Mouse (Mus musculus): ENCODE measurements at regions not wholly inside any gene's neighbourhood (a gene's known extent, or its start where the extent isn't known, plus 50 kb on each side); places are given as distances from the start of the nearest gene placed in this dataset.
A peak's percentile ranks its signal among the peaks of the same experiment; 100 is the strongest.

DNA sequence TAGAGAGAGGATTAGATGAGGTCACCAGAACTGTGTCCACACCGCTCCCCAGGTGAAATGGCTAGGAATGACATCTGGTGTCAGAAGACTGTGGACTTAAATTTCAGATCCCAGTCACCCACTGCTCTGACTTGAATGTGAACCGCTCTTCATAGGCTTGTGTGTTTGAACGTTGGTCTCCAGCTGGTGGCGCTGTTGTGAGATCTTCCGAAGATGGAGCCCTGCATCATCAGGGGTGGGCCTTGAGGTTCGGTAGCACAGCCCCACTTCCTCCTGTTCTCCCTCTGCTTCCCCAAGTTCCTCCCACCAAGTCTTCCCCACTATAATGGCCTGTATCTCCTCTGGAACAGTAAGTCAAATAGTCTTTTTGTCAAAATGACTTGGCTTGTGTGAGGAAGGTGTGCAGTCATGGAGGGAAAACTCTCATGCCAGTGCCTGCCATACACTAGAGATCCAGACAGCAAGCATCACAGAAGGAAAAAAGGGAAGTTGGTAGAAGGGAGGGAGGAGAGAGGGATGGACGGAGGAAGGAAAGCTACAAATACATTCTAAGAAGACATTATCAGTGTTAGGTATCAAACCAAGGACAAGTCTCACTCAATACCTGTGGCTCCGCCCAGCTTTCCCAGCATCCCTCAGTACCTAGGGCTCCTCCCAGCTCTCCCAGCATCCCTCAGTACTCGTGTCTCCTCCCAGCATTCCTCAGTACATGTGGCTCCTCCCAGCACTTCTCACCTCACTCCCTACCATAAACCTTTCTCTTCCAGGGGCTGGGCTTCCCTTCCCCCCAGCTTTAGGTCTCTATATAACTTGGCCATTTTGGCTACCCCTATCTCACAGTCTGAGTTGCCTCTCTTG is 423.9 kb upstream of the Jarid2 start:
- no peak for DNase-seq

DNA sequence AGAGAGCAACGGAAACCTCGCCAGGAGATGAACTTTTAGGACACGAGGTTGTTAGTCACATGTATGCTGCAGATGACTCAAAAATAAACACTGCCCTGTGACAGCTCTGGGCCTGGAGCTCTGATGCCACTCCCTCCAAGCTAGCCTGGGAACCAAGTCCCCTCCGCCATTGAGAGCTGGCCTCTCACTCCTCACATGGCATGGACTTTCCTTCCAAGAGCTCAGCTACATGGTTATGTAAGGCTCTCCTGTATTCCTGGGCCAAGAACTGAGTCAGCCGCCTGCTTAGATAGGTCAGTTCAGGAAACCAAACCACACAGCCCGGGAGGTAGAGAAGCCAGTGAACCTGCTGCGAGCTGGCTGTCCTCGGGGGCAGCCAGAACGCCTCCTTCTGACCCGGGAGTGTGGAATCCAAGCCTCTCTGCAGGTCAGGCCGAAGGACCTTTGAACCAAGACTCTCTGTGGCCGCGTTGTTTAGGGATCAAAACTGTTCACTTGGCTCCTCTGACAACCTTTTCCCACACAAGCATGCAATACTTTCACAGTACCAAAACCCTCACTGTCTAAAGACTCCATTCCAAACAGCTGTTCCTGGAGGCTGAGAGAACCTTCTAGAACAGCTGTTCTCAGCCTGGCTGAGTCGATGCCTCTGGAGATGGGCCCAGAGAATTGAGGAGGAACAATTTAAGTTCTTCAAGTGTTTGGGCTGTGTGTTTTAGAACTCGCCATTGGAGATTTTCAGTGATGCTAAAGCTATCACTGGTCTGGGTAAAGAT is 422.8 kb upstream of the Jarid2 start:
- DNase-seq: peak; percentile 80

DNA sequence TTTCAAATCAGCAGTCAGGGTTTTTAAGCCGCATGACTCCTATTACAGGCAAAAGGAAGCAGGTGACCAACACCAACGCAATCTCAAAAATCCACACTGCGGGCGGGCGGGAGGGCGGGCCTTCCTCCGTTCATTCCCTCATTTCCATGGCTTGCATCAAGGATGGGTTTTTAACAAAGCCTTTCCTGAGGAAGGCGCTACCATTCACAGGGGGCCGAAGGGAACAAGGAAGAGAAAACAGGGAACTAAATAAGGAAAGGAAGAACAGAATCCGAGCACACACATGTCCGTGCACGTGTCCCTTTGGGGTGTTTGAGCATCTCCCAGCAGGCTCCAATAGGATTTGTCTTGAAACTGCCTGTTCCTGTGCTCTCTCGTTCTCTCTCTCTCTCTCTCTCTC is 421.0 kb upstream of the Jarid2 start:
- no peak for DNase-seq

DNA sequence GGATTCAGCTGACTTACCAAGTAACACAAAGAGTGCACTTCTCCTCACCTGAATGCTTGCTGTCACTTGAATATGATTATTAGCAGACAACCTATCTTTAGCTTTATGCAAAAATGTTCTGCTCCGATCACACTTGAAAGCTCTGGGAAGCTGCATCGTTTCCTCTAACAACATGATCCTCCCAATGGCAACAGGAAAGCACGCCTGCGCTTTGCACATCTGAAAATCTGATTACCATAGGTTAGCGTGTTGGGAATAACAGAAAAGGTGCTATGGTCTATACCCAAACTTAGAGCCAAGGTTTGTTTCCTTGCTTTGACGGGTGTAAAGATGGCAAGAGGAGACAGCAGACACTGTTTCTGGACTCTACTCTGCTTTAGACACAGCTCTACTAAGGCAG is 417.0 kb upstream of the Jarid2 start:
- no peak for DNase-seq

DNA sequence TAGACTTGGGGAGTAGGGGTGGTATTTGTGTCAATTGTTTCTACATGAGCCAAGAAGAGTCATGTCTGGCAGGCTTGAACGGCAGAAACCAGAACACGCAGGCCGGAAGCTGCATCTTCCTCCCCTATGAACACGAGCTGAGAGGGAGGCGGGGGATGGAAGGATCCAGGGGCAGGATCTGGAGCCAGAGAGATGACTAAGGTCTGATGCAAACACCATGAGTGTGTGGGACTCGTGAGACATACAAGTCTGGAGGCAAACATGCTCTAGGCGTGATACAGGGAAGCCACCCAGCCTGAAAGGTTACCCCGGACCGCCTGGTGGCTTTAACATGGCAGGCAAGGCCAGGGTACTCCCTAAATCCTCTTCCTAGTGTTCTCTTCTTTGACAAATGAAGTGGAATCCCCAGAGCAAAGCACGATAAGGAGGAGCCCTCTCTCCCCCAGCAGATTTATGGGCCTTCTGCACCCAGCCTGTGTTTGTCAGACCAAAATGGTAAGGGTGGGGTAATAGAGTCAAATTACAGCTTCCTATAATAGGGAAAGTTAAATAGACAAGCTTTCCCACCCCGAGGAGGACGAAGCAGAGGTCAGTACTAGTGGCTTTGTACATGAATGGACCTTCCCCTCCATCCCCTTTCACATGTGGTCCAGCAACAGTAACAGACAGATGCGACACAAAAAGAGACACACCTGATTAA is 412.4 kb upstream of the Jarid2 start:
- DNase-seq: no peak

DNA sequence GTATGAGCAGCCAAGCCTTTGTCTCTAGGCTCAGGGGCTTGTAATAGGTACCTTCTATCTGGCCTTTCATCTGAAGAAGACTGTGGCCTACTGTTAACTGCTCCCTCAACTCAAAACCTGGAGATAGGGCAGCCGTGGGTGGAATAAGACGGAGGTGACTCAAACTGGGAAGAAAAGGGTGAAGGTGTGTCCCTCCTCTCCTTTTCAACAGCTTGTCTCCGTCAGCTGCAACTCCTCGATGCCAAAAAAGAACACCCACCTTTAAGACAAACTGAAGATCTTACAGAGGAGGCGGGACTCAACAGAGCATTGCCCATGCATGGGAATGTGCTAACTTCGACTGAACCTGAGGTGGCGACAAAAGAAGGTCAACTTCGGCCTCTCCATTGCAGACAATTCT is 411.7 kb upstream of the Jarid2 start:
- no peak for DNase-seq

DNA sequence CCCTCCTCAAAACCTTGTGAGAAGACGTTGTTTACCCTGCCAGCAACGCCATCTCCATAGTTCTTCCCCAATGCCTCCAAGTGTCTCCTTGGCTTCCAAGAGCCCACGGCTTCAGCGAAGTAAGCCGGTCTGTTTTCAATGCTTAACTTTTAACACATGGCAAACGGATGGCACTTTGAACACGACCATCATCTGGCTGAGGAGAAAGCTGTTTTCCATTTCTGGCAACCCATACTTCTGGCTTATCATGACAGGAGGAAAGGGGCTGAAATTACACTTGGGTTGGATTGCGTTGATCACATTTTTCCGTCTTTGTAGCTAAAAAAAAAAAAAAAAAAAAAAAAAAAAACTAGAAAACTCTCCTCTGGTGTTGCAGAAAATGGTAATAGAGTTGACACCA is 410.2 kb upstream of the Jarid2 start:
- no peak for DNase-seq

DNA sequence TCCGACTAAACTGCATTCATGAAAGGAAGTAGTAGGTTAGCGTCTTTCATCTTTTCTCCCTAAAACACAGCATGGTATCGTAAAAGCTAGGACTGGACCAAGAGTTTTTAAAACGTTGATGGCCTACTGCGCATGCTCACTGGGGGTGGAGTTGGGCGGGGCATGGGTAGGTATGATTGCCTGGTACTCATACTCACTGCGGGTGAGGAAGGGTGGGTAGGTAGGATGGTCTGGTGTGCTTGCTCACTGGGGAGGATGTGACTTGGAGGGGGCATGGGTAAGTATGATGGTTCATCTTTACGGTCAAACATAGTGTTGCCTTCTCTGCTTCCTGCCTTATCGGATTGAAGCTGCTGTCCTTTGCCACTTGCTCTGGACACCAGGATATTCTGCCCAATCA is 409.8 kb upstream of the Jarid2 start:
- no peak for DNase-seq

DNA sequence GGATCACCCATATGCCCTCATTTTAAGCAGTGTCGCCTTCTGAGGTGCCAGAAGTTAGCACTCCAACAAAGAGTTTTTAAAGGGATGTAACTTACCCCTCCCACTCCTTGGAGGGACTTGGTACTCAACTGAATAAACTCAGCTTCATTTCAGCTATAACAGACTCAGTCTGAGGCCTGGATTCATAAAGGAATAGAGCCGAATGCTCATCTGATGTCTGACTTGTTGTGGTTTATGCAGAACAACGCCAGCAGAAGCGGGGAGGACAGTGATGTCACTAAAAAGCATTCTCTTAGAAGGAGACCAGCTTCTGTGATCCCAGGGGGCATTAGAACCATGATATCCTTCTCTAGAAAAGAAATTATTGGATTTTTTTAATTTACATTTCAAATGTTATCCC is 409.0 kb upstream of the Jarid2 start:
- no peak for DNase-seq

DNA sequence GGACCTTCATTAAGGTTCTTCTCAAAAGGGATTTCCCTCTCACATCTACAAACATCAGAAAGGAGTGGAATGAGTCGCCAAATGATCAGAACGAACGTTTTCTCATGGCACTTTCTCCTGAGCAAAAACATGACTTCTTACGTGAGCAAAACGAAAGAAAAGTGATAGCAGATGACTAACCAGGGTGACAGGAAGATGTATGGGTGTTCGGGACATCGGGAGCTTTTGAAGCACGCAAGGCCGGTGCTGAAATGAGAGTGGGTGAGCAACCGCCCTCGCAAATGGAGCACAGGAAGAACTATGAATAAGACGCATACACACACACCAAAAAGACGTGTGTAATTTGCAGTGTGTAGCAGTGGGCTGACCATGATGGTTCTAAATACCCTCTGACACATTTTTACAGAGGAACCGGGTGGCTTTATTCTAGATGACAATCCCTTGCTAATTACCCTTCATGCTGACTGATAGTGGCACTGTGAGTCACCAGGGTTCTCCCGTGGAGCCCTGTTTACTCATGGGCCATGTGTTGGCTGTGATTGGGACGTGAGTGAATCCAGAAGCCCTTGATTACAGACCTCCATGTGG is 408.2 kb upstream of the Jarid2 start:
- DNase-seq: no peak

DNA sequence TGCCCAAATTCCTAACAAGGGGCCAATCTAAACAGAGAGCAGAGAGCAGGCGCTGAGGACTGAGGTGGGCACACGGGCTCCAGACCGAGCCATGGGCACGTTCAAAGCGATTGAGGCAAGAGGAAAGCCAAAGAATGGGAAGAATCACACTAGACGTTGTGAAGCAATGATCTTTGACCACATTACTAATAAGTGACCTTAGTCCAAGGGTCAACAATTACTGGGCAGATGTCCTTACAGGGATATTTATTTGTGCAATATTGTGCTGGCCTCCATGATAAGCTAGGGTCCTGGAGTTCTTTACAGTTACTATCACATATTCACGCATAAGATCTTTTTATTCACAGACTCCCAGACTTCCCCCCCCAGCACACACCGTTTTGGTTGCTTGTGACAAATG is 400.9 kb upstream of the Jarid2 start:
- DNase-seq: no peak

DNA sequence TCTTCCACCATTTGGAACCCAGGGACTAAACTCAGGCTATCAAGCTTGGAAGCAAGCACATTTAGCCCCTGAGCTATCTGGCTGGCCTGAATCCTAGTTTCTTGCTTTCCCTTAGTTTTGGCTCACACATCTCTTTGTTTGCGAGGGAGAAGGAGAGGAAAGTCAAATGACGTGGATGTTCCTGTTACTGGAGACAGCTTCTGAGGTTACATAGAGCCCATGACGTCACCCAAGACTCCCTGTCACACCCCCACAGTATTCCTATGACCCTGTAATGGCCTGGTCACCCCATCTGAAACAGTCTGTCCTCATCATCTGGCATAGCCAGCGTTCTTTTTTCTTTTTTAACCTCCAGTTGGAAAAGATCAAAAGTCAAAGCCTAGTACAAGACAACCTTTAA is 400.1 kb upstream of the Jarid2 start:
- DNase-seq: peak; percentile 22

DNA sequence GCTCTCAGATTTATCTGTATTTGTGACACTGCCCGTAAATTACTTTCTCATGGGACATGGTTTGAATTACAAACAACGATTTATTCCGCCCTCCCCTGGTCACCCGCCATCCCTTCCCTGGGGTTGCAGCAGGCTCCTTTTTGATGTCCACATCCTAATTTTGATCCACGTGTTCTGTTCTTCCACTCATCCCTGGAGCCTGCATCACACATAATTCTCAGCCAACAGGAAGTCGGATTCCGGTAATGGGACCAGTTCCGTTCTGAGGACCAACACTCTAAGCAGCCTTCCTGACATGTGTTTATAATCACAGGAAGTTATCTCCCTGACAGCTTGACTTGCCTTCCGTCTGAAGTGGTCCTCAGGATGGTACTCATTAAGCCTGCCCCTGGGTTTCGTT is 399.6 kb upstream of the Jarid2 start:
- DNase-seq: peak; percentile 48

DNA sequence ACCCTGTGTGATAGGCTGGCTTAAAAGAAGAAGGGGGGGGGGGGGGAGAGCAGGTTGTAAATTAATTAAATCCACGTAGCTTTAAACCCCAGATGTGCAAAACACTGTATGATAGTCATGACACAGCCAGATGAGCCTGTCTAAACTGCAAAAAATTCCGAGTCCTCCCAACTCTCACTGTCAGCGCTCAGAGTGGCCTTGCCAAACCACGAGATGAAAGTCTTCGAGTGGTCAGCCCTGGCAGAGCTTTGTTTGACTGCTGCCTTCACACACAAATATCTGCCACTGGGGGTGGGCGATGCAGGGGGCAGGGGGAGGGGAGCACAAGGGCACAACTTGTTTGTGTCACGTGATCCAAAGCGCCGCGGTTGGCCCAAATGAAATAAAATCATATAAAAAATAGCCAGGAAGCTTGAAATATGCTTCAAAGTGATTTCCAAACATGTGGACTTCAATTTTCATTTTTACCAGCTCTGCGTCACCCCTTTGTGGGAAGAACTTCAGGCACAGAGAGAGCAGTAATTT is 396.5 kb upstream of the Jarid2 start:
- DNase-seq: no peak

DNA sequence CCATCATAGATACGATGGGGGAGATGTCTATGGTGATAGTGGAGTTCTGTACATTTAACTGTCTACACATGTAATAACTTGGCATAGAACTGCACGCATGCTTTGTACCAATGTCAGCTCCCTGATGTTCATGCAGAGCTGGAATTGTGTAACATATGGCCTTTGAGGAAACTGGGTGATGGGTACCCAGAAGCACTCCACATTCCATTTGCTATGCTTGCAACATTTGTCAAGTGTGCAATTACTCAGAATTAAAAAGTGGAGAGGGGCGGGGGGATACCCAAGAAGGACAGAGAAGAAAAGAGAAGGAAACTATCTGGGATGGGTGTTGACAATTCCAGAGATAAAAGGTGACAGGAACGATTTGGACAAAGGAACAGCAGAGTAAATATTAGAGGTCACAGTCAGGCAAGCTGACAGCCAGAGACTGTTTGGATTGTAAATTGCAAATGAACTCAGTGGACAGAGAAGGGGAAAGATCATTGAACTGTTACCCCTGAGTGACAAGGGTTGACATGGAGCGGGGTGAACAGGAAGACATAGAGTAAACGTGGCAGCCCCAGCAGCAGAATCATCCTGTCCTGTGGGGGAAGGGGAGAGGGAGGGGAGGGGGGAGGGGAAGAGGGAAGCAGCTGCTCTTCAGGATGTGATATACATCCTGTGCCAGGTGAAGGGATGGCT is 390.1 kb upstream of the Jarid2 start:
- DNase-seq: no peak

DNA sequence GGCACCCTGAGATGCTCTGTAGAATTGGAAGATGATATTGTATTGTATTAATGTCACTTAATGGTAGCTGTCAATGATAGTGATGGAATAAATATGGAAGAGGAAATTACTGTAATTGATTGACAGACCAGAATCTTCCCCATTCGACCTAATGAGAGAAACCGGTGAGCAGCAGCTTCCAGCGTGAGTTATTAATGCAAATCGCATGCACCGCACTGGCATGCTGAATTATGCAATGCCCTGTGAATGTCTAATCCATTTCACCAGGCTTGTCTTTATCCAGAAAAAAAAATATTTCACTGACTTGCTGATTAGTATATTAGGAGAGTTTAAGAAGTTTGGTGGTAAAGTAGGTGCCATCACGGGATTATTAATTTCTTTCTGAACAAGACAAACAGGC is 384.2 kb upstream of the Jarid2 start:
- peak; percentile 22 for DNase-seq

DNA sequence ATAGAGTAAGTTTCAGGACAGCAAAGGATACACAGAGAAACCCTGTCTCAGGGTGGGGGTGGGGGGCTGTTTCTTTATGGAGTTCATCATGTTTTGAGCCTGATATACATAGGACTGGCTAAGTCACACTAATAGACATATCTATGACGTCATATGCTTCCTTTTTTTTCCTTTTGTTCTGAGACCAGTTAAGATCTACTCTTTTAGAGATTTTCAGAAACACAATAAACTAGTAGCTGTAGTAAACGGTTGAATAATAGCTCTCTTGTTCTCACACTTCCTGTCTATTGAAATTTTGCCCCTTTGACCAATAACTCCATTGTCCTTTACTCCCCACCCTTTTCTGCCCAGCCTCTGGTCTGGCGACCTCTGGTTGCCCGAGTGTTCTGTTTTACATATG is 382.6 kb upstream of the Jarid2 start:
- DNase-seq: no peak

DNA sequence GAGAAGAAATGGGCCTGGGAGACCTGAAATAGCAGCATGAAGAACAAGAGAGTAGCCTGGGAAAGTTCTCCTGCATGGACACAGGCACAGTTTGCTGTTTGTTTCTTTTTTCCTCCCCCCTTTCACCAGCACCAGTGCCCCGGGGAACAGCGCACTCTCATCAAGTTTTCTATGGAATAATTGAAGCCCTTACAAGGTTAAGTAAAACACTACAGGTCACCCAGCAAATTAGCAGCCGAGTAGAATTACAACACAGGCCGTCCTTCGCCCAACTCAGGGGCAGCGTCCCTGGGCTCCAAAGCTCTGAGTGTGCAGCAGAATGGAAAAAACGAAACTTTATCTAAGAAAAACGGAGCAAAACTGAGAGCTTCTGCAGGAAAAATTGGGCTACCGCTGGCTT is 381.6 kb upstream of the Jarid2 start:
- peak; percentile 48 for DNase-seq

DNA sequence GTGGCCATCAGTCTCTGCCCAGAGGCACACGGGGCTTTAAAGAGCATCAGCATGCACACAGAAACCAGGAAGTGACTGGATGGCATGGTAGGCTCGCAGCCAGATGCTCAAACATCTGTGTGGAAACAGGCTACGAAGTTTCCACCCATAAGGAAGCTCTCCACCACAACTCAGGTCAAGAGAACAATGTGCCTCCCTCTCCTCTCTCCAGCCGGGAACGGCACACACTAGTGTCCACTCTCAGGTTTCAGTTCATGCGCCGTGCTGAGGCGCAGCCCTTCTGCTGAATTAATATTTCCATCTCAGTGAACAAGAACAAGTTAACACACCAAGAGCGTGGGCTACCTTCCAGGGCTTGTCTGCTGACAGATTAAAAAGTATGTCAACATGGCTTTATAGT is 375.4 kb upstream of the Jarid2 start:
- peak; percentile 57 for DNase-seq

DNA sequence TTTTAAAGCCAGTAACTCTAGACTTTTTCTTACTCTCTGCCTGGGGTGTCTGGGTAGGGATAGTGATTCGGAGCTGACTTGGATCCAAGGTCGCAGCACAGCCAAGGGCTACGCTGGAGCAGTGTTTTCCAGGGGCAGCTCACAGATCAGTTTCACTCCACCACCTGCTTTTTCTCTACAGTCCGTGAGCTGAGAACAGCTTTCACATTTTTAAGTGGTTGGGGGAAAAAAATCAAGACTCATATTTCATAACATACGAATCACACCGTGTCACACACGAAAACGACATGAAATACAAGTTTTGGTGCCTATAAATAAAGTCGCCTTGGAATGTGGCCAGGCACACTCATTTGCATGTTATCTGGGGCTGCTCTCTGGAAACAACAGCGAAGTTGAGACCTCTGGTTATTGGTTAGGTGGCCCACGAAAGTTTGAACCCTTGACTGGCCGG is 373.5 kb upstream of the Jarid2 start:
- peak; percentile 33 for DNase-seq

DNA sequence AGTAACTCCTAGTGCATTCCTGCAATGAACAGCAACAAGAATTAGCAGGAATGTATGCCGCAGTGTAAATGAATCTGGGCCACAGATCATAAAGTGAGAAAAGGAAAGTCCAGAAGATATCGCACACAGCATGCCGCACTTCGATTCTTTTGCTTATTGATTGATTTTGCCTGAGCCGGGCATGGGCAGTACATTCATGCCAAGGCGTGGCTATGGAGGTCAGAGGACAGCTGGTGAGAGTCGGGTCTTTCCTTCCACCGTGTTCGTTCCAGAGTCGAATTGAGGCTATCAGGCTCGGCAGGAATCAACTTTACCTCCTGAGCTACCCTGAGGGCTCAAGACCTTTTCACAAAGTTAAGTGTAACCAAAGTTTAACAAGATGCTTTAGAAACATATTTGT is 372.3 kb upstream of the Jarid2 start:
- DNase-seq: no peak

DNA sequence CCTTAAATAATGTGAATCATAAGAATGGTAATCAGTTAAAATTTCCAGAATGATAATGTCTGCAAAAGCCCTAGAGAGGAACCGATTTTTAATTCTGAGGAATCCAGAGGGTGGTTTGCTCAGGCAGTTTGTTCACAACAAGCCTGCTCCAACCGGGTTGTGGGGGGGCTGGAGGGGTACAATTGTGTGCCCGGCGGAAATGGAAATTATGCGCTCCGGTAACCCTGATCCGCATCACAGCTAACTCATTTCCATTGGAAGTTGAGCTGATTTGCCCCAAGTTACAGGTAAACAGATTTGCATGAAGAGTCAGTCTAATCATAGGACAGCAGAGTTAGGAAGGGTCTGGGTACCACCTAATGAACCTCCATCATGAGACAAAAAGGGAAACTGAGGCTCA is 369.9 kb upstream of the Jarid2 start:
- DNase-seq: no peak
